Mouse (Mus musculus): ENCODE measurements at regions not wholly inside any gene's neighbourhood (a gene's known extent, or its start where the extent isn't known, plus 50 kb on each side); places are given as distances from the start of the nearest gene placed in this dataset.

DNA sequence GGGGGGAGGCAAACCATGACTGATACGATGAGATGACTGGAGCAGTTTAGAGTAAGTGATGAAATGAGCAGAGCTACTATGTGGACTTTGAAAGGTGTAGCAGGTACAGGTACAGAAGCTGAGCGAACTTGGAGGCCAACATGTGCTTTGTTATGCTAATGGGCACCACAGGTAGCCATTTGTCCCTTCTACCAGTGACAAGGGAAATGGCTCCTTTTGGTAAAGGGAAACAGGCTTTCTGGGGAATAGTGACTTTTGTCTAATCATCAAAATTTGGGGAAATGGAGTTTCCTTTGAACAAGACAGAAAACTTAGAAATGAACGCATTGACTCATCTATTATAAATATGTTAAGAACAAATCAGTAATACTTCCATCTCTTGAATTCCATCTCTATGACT lies 368.8 kb downstream of the Insc start:
- H3K9ac ChIP-seq (ENCODE audit: low read depth, low read length), result no peak overlapping the region
- no peaks in the 10 kb centered on the region for H3K79me2 ChIP-seq (ENCODE audit: control insufficient read depth, insufficient read depth, low read length)
- H3K4me3 ChIP-seq (ENCODE audit: insufficient read depth, low read depth, low read length), result no peak overlapping the region
- H3K27ac ChIP-seq (replicated peaks; ENCODE audit: insufficient read depth, low read depth, low read length), result no peak overlapping the region
- no peak for DNase-seq (ENCODE audit: extremely low read depth, low read depth, low spot score)
- H3K4me1 ChIP-seq (ENCODE audit: control insufficient read depth, insufficient read depth, low read length), result no peaks in the 10 kb centered on the region
- H3K36me3 ChIP-seq (ENCODE audit: control insufficient read depth, insufficient read depth, low read length), result no peaks in the 10 kb centered on the region
- 60% methylated on average over 3 of the region's 3 CpGs for WGBS
- H3K27me3 ChIP-seq (ENCODE audit: control insufficient read depth, insufficient read depth, low read length), result no peaks in the 10 kb centered on the region
- TF ChIP-seq CTCF (IDR thresholded peaks at IDR 0.05; ENCODE audit: low read depth, low read length) (no peak), POLR2A (IDR thresholded peaks at IDR 0.05; ENCODE audit: extremely low read depth, insufficient read depth, low read length) (no peak)

GRCm38 (mm10) chr7:115123283-115123682 lies 379.8 kb downstream of the Insc start:
- no peak overlapping the region for H3K4me3 ChIP-seq (ENCODE audit: insufficient read depth, low read depth, low read length)
- no peaks in the 10 kb centered on the region for H3K27me3 ChIP-seq (ENCODE audit: control insufficient read depth, insufficient read depth, low read length)
- DNase-seq (ENCODE audit: extremely low read depth, low read depth, low spot score), result no peak
- H3K79me2 ChIP-seq (ENCODE audit: control insufficient read depth, insufficient read depth, low read length), result no peaks in the 10 kb centered on the region
- H3K9ac ChIP-seq (ENCODE audit: low read depth, low read length), result no peak overlapping the region
- WGBS, result 52% methylated on average over 2 of the region's 2 CpGs
- no peak overlapping the region for H3K27ac ChIP-seq (replicated peaks; ENCODE audit: insufficient read depth, low read depth, low read length)
- no peaks in the 10 kb centered on the region for H3K4me1 ChIP-seq (ENCODE audit: control insufficient read depth, insufficient read depth, low read length)
- TF ChIP-seq CTCF (IDR thresholded peaks at IDR 0.05; ENCODE audit: low read depth, low read length), result peak; percentile 34; the same call in 1 of the 2 replicates
- TF ChIP-seq POLR2A (IDR thresholded peaks at IDR 0.05; ENCODE audit: extremely low read depth, insufficient read depth, low read length), result no peak
- no peaks in the 10 kb centered on the region for H3K36me3 ChIP-seq (ENCODE audit: control insufficient read depth, insufficient read depth, low read length)

DNA sequence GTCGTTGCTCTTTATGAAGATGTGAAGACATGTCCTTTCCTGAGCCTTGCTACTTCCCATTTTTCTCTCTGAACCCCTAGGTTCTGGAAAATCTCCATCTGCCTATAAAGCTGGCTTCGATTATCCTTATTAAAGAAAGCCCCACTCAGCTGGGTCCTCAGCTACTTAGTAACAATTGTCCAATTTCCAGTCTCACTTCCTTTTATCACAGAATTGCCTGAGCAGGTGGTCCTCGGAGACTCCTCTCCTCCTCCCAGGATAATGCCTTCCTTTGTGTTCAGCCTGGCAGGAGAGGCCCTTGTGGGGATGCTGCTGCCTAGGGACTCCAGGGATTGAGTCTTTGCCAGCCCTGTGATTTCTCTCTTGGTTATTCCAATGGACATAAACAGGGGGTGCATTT lies 385.5 kb downstream of the Insc start:
- Histone ChIP-seq H3K4me3 (ENCODE audit: insufficient read depth, low read depth, low read length) (no peak overlapping the region), H3K4me1 (ENCODE audit: control insufficient read depth, insufficient read depth, low read length) (no peaks in the 10 kb centered on the region), H3K27me3 (ENCODE audit: control insufficient read depth, insufficient read depth, low read length) (no peaks in the 10 kb centered on the region), H3K36me3 (ENCODE audit: control insufficient read depth, insufficient read depth, low read length) (no peaks in the 10 kb centered on the region), H3K9ac (ENCODE audit: low read depth, low read length) (no peak overlapping the region), H3K27ac (replicated peaks; ENCODE audit: insufficient read depth, low read depth, low read length) (no peak overlapping the region), H3K79me2 (ENCODE audit: control insufficient read depth, insufficient read depth, low read length) (no peaks in the 10 kb centered on the region)
- TF ChIP-seq POLR2A (IDR thresholded peaks at IDR 0.05; ENCODE audit: extremely low read depth, insufficient read depth, low read length), result no peak
- 58% methylated on average over 3 of the region's 3 CpGs for WGBS
- no peak for DNase-seq (ENCODE audit: extremely low read depth, low read depth, low spot score)

GRCm38 (mm10) chr7:115131259-115131969 lies 387.9 kb downstream of the Insc start:
- peak; percentile 12 for DNase-seq (ENCODE audit: extremely low read depth, low read depth, low spot score)
- Histone ChIP-seq H3K27ac (replicated peaks; ENCODE audit: insufficient read depth, low read depth, low read length) (no peak overlapping the region), H3K9ac (ENCODE audit: low read depth, low read length) (no peak overlapping the region), H3K4me1 (ENCODE audit: control insufficient read depth, insufficient read depth, low read length) (no peaks in the 10 kb centered on the region), H3K79me2 (ENCODE audit: control insufficient read depth, insufficient read depth, low read length) (no peaks in the 10 kb centered on the region), H3K27me3 (ENCODE audit: control insufficient read depth, insufficient read depth, low read length) (no peaks in the 10 kb centered on the region), H3K36me3 (ENCODE audit: control insufficient read depth, insufficient read depth, low read length) (no peaks in the 10 kb centered on the region), H3K4me3 (ENCODE audit: insufficient read depth, low read depth, low read length) (no peak overlapping the region)
- WGBS, result 90% methylated on average over 10 of the region's 10 CpGs
- no peak for TF ChIP-seq CTCF (IDR thresholded peaks at IDR 0.05; ENCODE audit: low read depth, low read length)

- H3K79me2 ChIP-seq (ENCODE audit: control insufficient read depth, insufficient read depth, low read length), result no peaks in the 10 kb centered on the region
- WGBS, result 74% methylated on average over 11 of the region's 11 CpGs
- H3K27me3 ChIP-seq (ENCODE audit: control insufficient read depth, insufficient read depth, low read length), result no peaks in the 10 kb centered on the region
- H3K4me1 ChIP-seq (ENCODE audit: control insufficient read depth, insufficient read depth, low read length), result no peaks in the 10 kb centered on the region
- H3K27ac ChIP-seq (replicated peaks; ENCODE audit: insufficient read depth, low read depth, low read length), result no peak overlapping the region
- no peak overlapping the region for H3K4me3 ChIP-seq (ENCODE audit: insufficient read depth, low read depth, low read length)
- no peak for DNase-seq (ENCODE audit: extremely low read depth, low read depth, low spot score)
- H3K36me3 ChIP-seq (ENCODE audit: control insufficient read depth, insufficient read depth, low read length), result no peaks in the 10 kb centered on the region
- TF ChIP-seq CTCF (IDR thresholded peaks at IDR 0.05; ENCODE audit: low read depth, low read length), result no peak
- TF ChIP-seq POLR2A (IDR thresholded peaks at IDR 0.05; ENCODE audit: extremely low read depth, insufficient read depth, low read length), result no peak
- no peak overlapping the region for H3K9ac ChIP-seq (ENCODE audit: low read depth, low read length)
Measured at GRCm38 (mm10) chr7:115131970-115132551, 388.6 kb downstream of the Insc start.

DNA sequence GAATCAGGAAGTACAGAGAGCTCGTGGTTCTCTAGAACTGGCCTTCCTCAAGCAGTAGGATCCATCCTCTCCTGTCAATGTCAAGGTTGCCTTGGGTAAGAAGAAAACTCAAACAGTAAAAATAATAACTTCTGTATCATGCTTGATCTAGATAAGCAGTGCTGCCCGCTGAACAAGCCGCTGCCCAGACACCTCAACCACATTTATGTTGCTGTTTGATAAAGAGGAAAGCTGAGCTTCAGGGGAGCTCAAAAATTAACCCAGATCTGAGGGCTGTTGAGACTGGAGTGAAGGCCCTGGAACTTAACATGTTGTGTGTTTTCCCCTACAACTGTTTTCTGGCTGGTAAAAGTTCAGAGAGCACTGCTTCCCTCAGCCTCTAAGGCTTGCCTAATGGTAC lies 389.1 kb downstream of the Insc start:
- no peak overlapping the region for H3K4me3 ChIP-seq (ENCODE audit: insufficient read depth, low read depth, low read length)
- TF ChIP-seq POLR2A (IDR thresholded peaks at IDR 0.05; ENCODE audit: extremely low read depth, insufficient read depth, low read length), result no peak
- no peak for TF ChIP-seq CTCF (IDR thresholded peaks at IDR 0.05; ENCODE audit: low read depth, low read length)
- no peaks in the 10 kb centered on the region for H3K79me2 ChIP-seq (ENCODE audit: control insufficient read depth, insufficient read depth, low read length)
- no peaks in the 10 kb centered on the region for H3K4me1 ChIP-seq (ENCODE audit: control insufficient read depth, insufficient read depth, low read length)
- 70% methylated on average over 3 of the region's 3 CpGs for WGBS
- no peak for DNase-seq (ENCODE audit: extremely low read depth, low read depth, low spot score)
- H3K9ac ChIP-seq (ENCODE audit: low read depth, low read length), result no peak overlapping the region
- H3K27me3 ChIP-seq (ENCODE audit: control insufficient read depth, insufficient read depth, low read length), result no peaks in the 10 kb centered on the region
- no peaks in the 10 kb centered on the region for H3K36me3 ChIP-seq (ENCODE audit: control insufficient read depth, insufficient read depth, low read length)
- no peak overlapping the region for H3K27ac ChIP-seq (replicated peaks; ENCODE audit: insufficient read depth, low read depth, low read length)
